Mouse (Mus musculus): ENCODE data around the gene Sh3gl1.
A peak's percentile ranks its signal among the peaks of the same experiment; 100 is the strongest.

Gene Sh3gl1

DNA sequence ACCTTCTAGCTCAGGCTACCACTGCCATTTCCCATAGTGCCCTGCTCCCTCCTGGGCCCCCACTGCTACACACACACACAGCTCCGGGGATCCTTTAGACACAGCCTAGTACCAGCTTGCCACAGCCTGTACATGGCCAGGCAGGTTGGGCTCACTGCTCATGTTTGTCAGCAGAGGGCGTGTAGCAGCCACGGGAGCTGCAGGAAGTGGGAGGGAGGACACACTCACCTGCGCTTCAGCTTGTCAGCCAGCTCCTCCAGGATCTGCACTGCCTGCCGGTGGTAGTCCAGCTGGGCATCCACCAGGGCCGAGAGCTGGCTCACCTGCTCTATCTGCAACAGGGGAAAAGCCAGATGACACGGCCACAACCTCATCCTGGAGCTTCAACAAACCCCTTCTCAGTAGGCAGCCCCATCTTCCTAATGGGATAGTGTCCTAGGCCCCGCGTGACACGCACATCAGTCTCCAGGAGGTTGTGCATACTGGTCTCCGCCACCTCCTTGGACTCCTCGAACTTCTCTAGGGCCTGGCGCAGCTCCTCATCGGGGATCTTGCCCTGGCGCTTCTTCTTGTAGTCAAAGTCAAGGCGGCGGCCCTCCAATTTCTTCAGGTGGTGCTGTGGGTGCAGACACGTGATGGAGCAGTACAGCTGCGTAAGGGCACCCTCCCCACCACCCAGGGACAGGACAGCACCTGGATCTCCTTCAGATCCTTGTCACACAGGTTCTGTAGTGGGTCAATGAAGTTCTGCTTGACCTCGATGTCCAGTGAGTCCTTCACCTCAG lies 17.9 kb downstream of the Sh3gl1 start:
- no peak for DNase-seq

DNA sequence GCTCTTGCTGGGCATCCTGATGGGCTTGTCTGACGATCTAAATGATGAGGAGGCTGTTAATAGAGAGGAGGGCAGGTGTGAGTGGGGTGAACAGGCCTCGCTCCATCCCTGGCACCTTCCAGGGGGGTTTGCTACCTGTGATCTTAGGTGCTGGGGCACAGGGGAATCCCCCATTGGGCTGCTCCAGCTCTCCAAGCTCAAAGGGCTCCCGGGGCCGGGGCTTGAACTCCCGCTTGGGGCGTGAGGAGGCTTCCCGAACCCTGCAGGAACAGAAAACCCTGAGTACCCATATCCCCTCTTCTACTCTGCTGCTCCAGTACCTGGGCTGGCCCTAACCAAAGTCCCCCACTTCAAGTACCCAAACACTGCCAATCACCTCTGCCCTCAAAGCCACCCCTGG lies 18.6 kb downstream of the Sh3gl1 start:
- DNase-seq, result no peak

DNA sequence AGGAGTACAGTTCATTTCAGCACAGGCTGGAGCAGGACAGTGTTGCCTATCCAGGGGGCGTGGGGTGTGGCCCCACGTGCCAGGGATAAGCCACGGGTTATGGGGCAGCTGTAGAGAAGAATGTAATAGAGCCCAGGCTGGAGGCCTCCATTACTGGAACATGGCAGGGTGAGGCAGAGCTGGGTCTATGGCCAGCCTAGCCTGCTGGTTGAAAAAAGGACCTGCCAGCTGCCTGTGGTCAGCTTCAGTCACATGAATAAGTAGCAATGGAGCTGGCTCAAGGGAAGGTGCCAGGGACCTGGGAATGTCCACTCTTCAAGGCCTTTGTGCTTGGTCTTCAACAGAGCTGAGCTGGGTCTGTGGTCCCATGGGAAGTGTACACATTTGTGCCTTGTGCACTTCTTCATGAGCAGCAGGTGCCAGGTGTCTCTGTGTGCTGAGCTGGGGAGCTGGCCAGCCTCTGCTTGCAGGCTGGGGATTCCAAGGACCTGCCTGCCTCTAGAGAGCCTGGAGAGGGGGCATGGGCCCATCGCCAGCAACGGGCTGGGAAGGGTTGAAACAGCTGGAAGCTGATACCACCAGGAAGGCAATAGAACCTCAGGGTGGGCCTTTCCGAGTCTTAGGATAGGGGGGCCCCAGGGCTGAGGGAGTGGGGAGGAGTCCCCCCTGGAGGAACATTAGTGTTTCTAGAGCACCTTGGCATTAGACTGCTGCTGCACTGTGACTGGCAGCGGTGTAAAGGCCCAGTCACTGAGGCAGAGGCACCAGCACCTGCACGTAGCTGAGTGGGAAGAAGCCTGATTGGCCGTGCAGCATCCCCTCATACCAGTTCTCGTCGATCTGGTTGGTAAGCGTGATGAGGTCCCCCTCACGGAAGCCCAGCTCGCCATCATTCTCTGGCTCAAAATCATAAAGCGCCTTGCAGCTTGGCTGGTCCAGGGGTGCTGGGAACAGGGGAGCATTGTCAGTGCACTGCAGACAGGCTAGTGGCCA lies 19.3 kb downstream of the Sh3gl1 start:
- DNase-seq, result no peak

DNA sequence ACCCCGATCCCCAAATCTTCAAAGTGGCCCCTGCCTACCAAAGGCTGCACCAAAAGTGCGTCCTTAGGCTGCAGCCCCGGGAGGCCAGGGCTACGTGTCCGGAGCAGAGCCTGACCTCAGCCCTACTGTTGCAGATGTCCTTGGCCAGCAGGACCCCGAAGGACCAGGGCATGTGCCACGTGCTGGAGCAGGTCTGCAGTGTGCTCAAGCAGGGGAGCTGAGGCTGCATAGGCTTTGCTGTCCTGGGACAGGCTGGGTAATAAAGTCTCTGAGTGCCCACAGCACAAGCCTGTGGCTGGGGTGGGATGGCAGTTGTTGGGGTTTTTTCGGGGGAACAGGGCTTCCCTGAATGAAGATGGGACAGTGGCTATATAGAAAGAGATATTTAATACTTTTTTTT lies 20.1 kb downstream of the Sh3gl1 start:
- no peak for DNase-seq

DNA sequence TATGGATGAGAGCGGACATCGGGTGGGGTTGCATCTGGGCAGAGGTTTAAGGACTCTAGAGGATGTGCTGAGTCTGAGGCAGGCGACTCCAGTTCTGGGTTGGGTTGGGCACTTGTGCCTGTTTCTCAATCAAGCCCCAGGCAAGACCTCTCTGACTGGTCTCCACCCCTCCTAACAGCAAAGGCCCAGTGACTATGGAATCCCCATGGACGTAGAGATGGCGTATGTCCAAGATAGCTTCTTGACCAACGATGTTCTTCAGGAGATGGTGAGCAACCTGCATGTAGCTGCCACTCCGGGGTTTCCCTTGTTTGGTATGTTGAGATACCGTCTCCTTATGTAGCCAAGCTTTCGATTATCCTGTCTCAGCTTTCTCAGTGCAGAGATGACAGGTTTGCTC lies 21.1 kb downstream of the Sh3gl1 start:
- no peak for DNase-seq

DNA sequence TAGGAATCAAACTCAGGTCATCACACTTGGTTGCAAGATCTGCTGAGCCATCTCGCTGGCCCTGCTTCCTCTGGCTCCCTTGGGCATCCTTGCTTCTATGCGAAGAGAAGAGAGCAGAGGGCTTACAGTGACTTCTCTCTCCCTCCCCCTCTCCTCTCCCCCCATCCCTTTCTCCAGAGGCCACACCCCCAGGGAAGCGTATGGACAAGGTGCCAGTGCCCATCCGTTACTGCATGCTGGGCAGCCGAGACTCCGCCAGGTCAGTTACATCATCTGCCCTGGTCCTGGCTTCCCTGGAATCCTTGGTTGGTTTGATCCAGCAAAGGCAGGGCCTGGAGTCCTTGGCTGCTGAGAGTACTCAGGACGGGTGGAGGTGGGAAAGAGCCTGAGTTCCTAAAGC lies 25.0 kb downstream of the Sh3gl1 start:
- DNase-seq, result no peak

DNA sequence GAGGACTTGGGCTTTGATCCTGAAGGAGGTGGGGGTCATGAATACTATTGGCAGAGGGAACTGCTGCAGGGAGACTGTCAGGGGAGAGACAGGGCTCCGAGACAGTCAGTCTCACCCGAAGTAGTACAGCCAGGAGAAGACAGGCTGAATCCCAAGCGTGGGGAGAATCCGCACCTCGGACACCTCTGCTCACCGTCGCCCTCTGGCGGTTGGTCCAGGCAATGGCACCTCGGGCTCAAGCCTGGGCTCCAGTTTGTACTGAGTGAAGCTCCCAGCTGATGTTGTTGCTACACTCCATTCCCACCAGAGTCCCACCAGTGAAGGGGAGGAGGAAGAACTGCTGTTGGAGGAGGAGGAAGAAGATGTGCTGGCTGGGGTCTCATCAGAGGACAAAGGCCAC lies 25.8 kb downstream of the Sh3gl1 start:
- peak; percentile 74 for DNase-seq

DNA sequence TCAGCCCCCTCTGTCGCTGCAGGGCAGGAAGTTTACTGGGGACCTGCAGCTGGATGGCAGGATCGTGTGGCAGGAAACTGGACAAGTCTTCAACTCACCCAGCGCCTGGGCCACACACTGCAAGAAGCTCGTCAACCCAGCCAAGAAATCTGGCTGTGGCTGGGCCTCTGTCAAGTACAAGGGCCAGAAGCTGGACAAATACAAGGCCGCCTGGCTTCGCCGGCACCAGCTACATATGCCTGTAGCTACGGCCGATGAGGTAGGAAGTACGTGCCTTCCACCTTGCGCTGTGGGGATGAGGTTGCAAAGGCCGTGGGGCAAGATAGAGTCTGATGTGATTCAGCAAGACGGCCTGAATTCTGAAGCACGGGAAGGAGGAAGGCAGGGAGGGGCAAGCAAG lies 26.2 kb downstream of the Sh3gl1 start:
- DNase-seq, result no peak

DNA sequence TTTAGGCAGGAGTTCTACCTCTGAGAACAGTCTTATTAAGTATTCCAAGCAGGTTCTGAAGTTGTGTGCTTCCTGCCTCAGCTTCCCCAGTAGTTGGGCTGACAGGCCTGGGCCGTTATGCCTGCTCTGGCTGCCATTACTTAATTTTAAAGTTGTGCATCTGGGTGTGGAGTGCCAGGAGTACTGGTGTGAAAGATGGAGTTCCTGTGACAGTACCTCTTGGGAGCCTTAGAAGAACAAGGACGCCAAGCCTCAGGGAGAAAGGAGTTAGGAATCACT lies 26.5 kb downstream of the Sh3gl1 start:
- no peak for DNase-seq

DNA sequence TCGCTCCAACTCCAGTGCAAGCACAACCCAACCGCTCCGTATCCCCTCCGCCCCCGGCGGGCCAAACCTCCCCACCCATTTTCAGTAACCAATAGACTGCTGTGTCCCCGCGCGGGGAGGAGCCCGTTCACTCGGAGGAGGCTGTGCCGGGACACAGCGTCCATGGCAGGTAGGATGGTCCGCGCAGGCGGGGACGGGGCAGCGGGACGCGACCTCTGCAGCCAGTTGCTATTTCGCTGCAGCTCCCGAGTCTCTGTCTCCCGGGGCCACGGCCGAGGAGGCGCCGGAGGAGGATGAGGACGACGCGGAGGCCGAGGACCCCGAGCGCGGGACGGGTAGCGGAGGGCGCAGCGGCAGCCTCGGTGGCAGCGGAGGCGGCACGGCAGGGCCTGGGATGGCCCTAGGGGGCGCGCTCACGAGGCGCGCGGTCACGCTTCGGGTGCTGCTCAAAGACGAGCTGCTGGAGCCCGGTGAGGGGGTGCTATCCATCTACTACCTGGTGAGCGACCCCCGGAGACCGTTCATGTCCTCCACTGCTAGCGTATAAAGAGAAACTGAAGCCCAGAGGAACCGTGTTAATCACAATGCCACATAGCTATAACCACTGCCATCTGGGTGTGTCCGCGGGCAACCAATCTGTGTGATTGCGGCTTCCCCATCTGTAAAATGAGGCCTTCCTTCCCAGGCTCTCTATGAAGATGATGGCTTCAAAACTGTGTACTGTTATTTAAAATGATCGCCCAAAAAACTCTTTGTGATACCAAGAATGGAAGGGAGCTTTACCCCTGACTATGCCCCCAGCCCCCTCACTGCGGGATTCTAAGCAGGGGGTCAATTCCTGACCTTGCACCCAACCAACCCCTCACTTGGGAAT lies 27.1 kb downstream of the Sh3gl1 start:
- DNase-seq, result peak; percentile 94

DNA sequence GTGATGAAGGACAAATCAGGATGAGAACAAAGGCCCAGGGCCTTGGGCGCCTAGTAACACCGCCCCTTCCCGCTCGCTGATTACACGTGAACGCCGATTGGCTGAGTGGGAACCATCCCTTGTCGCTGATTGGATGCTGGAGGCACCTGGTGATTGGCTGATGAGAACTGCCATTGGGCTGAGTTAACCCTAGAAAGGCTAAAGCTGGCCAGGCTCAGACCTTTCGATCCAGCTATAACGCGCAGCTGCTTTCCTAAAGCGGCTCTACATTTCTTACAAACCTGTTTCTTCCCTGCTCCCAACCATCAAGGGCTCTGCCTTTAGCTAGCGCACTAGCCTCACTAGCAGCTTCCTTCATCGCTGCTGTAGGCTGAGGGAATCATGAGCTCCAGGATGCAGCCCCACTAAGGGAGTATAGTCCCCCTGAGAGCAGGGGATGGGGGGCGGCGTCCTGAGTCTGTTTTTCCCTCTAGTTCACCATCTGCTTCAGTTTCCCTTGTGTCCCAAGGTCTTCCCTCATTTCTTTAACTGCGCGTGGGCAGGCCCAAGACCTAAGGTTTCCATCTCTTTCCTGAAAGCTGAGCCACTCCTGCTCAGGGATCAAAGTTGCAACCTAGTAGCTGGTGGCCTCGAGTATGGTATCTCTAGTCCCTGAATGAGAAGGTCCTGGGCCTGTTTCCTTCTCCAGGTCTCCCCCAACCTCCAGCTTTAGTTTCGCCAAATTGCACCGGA lies 27.9 kb downstream of the Sh3gl1 start:
- DNase-seq, result peak; percentile 99

DNA sequence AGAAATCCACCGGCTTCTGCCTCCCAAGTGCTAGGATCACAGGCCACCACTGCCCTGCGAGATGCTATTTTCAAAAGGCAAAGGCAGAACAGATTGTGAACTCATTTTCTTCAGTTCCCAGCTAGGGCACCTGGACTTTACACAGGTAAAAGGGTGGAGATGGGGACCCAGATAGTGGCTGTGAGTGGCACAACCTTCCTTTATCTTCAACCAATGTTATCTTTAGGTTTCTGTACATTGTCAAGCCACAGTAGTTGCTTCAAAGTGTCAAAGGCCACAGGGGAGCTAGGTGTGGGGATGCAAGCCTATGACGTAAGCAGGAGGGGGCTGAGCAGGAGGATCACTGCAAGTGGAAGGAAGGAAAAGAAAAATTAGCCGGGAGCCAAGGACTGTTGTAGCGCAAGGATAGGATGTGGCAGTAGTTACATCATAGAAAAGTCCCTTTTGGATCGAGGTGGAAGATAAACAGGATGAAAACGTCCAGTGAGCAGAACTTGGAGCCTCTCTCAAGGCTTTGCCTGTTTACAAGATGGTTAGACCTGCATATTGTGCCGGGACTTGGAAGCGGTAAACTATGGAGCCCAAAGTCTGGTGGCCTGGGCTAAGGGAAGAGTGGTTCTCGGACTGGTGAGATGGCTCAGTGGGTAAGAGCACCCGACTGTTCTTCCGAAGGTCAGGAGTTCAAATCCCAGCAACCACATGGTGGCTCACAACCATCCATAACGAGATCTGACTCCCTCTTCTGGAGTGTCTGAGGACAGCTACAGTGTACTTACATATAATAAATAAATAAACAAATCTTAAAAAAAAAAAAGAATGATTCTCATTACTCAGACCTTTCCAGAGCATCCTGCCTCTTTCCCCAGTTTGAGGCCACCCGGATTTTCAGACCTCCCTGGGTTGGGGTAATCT lies 28.7 kb downstream of the Sh3gl1 start:
- peak; percentile 42 for DNase-seq

DNA sequence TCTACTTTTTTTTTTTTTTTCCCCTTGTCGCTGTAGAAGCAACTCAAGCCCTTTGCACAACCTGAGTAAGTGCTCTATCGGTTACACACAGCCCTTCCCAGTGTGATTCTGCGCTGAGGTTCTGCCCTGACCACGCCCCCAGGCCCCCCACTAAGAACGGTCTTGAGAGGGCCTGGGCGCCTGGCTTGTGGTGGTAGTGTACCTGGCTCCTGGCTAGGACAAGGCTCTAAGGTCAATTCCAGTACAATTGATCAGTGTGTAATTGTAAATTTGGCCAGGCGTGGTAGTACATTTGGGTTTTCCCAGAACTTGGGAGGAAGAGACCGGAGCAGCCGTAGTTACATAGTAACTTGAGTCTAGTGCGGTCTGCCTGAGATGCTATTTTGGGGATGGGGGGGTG lies 29.5 kb downstream of the Sh3gl1 start:
- no peak for DNase-seq

DNA sequence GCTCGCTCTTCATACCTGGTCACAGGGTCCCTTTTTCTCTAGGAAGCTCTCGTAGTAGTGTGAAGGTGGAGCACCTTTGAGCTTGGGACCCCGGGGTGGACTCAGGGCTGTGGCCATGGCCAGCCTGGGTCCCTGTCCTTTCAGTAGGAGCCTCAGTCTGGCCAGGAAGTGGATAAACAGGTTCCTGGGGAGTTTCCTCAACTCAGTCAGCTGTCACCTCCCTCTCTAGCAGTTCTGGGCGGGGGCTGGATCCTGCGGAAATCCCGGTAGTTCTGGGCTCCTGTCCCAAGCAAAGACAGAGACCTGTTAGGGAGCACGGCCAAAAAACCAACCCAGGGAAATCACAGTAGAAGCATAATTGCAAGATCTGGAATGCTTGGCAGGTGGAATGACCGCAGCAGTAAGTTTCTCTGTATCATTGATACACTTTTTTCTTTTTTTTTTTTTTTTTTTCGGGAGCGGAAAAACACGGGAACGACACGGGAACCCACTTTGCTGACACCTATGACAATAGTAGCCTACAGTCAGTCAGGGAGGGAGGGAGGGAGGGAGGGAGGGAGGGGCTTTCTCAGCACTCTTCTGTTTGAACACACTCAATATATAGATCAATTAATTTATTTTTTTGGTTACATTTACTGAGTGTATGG lies 30.9 kb downstream of the Sh3gl1 start, which contains the start of the genes Stap2 and Mpnd:
Stap2 (minus strand) TSS at position 170 of the 647 bp plus-strand sequence.
Mpnd (plus strand) TSS at position 297 of the 647 bp plus-strand sequence.
- no peak for DNase-seq

DNA sequence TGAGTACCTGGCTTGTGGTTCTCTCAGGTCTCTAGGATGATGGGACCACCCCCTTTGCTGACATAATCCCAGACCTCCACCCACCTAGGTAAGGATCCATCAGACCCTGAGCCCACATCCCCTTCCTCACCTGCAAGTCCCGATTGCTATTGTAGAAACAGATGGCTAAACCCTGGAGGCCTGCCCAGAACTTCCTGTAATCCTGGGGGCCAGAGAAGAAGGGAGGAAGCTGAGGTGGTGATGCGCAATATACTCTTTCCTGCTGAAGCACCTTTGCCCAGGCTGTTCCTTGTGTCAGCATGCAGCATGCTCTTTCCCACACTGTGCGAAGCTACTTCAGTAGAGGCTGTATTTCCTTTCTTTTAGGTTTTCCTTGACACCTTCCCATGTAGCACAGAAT lies 33.4 kb downstream of the Sh3gl1 start:
- no peak for DNase-seq

DNA sequence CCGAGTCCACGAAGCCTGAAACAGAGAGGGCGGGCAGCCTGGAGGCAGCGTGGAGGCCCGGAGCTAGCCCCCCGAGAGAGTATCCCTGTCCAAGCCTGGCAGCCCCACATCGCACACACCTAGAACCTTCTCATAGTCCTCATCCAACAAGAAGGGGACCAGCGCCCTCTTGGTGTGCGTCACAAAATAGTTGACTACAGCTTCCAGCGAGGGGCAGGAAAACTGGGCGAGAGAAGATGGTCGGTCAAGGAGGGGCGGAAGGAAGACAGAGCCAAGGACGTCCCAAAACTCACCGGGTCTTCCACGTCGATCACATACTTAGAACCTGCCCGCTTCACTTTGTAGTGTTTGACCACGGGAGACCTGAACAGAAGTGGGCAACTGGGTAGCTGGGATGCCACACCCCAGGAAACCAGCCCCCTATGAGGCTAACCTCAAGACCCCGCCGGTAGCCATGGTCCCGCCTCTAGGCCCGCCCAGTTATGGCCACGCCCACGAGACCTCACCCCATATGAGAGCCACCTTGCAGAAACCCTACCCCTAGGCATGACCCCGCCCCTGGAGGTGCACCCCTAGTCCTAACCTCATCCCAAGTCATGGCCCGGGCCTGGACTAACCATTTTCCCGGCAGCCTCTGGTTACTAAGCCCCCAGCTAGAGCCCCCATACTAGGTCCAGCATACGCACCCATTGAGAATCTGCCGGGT lies 36.5 kb downstream of the Sh3gl1 start:
- DNase-seq, result no peak

DNA sequence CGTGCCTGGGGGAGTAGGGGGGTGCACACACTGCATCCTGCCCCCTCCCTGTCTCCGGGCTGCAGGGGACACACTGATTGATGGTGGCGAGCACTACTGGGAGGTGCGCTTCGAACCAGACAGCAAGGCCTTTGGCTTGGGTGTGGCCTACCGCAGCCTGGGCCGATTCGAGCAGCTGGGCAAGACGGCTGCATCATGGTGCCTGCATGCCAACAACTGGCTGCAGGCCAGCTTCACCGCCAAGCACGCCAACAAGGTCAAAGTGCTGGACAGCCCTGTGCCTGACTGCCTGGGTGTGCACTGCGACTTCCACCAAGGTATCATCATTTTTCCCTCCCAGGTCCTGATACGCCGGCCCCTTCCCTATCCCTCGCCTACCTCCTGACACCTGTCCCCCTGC lies 40.4 kb downstream of the Sh3gl1 start:
- DNase-seq, result no peak

DNA sequence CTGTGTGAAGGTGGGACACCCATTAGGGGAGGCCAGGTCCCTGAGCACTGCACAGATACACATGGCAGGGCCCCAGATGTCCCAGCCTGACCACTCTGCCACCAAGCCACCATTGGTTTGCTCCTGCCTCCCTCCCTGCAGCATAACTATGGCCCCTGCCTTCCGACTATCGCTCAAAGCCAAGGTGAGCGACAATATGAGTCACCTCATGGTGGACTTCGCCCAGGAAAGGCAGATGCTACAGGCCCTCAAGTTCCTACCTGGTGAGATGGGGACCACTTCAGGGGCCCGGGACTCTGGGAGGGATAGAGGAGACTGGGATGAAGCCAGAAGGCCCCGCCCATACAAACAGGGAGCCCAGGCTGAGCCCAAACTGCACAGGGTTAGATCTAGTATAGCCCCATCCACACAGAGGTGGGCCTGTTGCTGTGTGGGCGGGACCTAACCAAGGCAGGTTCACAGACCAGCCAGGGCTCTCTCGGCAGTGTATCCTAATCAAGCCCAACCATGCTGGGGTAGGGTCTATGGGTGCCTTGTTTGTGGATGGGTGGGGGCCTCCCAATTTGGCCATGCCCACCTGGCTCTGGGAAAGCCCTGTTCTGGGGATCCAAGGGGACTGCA lies 46.0 kb downstream of the Sh3gl1 start:
- no peak for DNase-seq

All from retina, postnatal 1 day (tissue).